Mouse (Mus musculus): Measurements from ENCODE around the gene Ier2. TPM values are rescaled to one million over a fixed set of nuclear protein-coding genes. Genes with fewer than 3 reads are reported as not detected.
A peak's percentile ranks its signal among the peaks of the same experiment; 100 is the strongest.

Ier2 gene
- polyA plus RNA-seq, 1 experiment from 2014 or later = 82.8 TPM

- 0 out of 2 replicates have a peak, but pooled peaks have one; percentile 9 for ATAC-seq (ENCODE audit: low FRiP score, low TSS enrichment)
- Histone ChIP-seq H3K9ac (ENCODE audit: low read length) (no peak overlapping the region), H3K27ac (replicated peaks) (0 out of 2 replicates have a peak overlapping the region, but pooled peaks have one; percentile 5), H3K4me2 (replicated peaks; ENCODE audit: low read depth) (peak overlapping the region; percentile 60), H3K4me3 (ENCODE audit: low read depth, low read length) (peak overlapping the region; percentile 35), H3K36me3 (ENCODE audit: control insufficient read depth, insufficient read depth, low read length) (peaks cover 2% of the 10 kb centered on the region; the same call in 1 of the 2 replicates), H3K9me3 (ENCODE audit: control insufficient read depth, low read length) (no peaks in the 10 kb centered on the region), H3K27me3 (ENCODE audit: control insufficient read depth, insufficient read depth, low read length) (no peaks in the 10 kb centered on the region), H3K4me1 (replicated peaks; ENCODE audit: control insufficient read depth, insufficient read depth) (peaks cover 2% of the 10 kb centered on the region; the same call in 1 of the 2 replicates)
- WGBS = 26% methylated on average over 16 of the region's 16 CpGs
- peak; percentile 80 for DNase-seq (ENCODE audit: low spot score)
- peak; percentile 80 for TF ChIP-seq CTCF (IDR thresholded peaks at IDR 0.05; ENCODE audit: low read depth)
- TF ChIP-seq EP300 (optimal IDR thresholded peaks at IDR 0.05) = no peak
Measured at GRCm38 (mm10) chr8:84704356-84704755, 41.7 kb upstream of the Ier2 start.

- ATAC-seq (ENCODE audit: low FRiP score, low TSS enrichment) = no peak
- no peak overlapping the region for H3K4me3 ChIP-seq (ENCODE audit: low read depth, low read length)
- H3K27ac ChIP-seq (replicated peaks) = 0 out of 2 replicates have a peak overlapping the region, but pooled peaks have one; percentile 24
- WGBS = 43% methylated on average over 38 of the region's 38 CpGs
- TF ChIP-seq EP300 (optimal IDR thresholded peaks at IDR 0.05) (no peak), CTCF (IDR thresholded peaks at IDR 0.05; ENCODE audit: low read depth) (peak; percentile 17; the same call in 1 of the 2 replicates)
- H3K4me2 ChIP-seq (replicated peaks; ENCODE audit: low read depth) = peak overlapping the region; percentile 60
- H3K4me1 ChIP-seq (replicated peaks; ENCODE audit: control insufficient read depth, insufficient read depth) = peaks cover 2% of the 10 kb centered on the region; the same call in 1 of the 2 replicates
- H3K9ac ChIP-seq (ENCODE audit: low read length) = no peak overlapping the region
- H3K9me3 ChIP-seq (ENCODE audit: control insufficient read depth, low read length) = no peaks in the 10 kb centered on the region
- no peaks in the 10 kb centered on the region for H3K27me3 ChIP-seq (ENCODE audit: control insufficient read depth, insufficient read depth, low read length)
- no peak for DNase-seq (ENCODE audit: low spot score)
- H3K36me3 ChIP-seq (ENCODE audit: control insufficient read depth, insufficient read depth, low read length) = peaks cover 2% of the 10 kb centered on the region; the same call in 1 of the 2 replicates
Measured at GRCm38 (mm10) chr8:84703466-84704249, 41.0 kb upstream of the Ier2 start.

GRCm38 (mm10) chr8:84702963-84703465, 40.4 kb upstream of the Ier2 start:
- TF ChIP-seq CTCF (IDR thresholded peaks at IDR 0.05; ENCODE audit: low read depth) (no peak; the same call in 1 of the 2 replicates), EP300 (optimal IDR thresholded peaks at IDR 0.05) (no peak)
- H3K4me2 ChIP-seq (replicated peaks; ENCODE audit: low read depth) = peak overlapping the region; percentile 31
- no peak overlapping the region; the same call in 1 of the 2 replicates for H3K4me3 ChIP-seq (ENCODE audit: low read depth, low read length)
- H3K4me1 ChIP-seq (replicated peaks; ENCODE audit: control insufficient read depth, insufficient read depth) = peaks cover 2% of the 10 kb centered on the region; the same call in 1 of the 2 replicates
- DNase-seq (ENCODE audit: low spot score) (no peak), ATAC-seq (ENCODE audit: low FRiP score, low TSS enrichment) (no peak)
- H3K36me3 ChIP-seq (ENCODE audit: control insufficient read depth, insufficient read depth, low read length) = peaks cover 2% of the 10 kb centered on the region; the same call in 1 of the 2 replicates
- H3K9me3 ChIP-seq (ENCODE audit: control insufficient read depth, low read length) = no peaks in the 10 kb centered on the region
- H3K27me3 ChIP-seq (ENCODE audit: control insufficient read depth, insufficient read depth, low read length) = no peaks in the 10 kb centered on the region
- no peak overlapping the region for H3K9ac ChIP-seq (ENCODE audit: low read length)
- H3K27ac ChIP-seq (replicated peaks) = no peak overlapping the region
- WGBS = 86% methylated on average over 6 of the region's 6 CpGs

GRCm38 (mm10) chr8:84702561-84702960, 39.9 kb upstream of the Ier2 start:
- no peaks in the 10 kb centered on the region for H3K9me3 ChIP-seq (ENCODE audit: control insufficient read depth, low read length)
- no peak for DNase-seq (ENCODE audit: low spot score)
- no peak for ATAC-seq (ENCODE audit: low FRiP score, low TSS enrichment)
- H3K36me3 ChIP-seq (ENCODE audit: control insufficient read depth, insufficient read depth, low read length) = peaks cover 2% of the 10 kb centered on the region; the same call in 1 of the 2 replicates
- peaks cover 2% of the 10 kb centered on the region; the same call in 1 of the 2 replicates for H3K4me1 ChIP-seq (replicated peaks; ENCODE audit: control insufficient read depth, insufficient read depth)
- H3K27ac ChIP-seq (replicated peaks) = 0 out of 2 replicates have a peak overlapping the region, but pooled peaks have one; percentile 63
- TF ChIP-seq EP300 (optimal IDR thresholded peaks at IDR 0.05) (no peak), CTCF (IDR thresholded peaks at IDR 0.05; ENCODE audit: low read depth) (0 out of 2 replicates have a peak, but pooled peaks have one; percentile 3)
- no peak overlapping the region for H3K9ac ChIP-seq (ENCODE audit: low read length)
- H3K27me3 ChIP-seq (ENCODE audit: control insufficient read depth, insufficient read depth, low read length) = no peaks in the 10 kb centered on the region
- 73% methylated on average over 9 of the region's 9 CpGs for WGBS
- H3K4me3 ChIP-seq (ENCODE audit: low read depth, low read length) = peak overlapping the region; percentile 19; the same call in 1 of the 2 replicates
- H3K4me2 ChIP-seq (replicated peaks; ENCODE audit: low read depth) = peak overlapping the region; percentile 31

- no peak for TF ChIP-seq EP300 (optimal IDR thresholded peaks at IDR 0.05)
- peak; percentile 50 for TF ChIP-seq CTCF (IDR thresholded peaks at IDR 0.05; ENCODE audit: low read depth)
- ATAC-seq (ENCODE audit: low FRiP score, low TSS enrichment) (peak; percentile 25), DNase-seq (ENCODE audit: low spot score) (peak; percentile 78)
- Histone ChIP-seq H3K4me1 (replicated peaks; ENCODE audit: control insufficient read depth, insufficient read depth) (peaks cover 2% of the 10 kb centered on the region; the same call in 1 of the 2 replicates), H3K9me3 (ENCODE audit: control insufficient read depth, low read length) (no peaks in the 10 kb centered on the region), H3K4me3 (ENCODE audit: low read depth, low read length) (peak within 1 kb of the TSS; percentile 19), H3K27me3 (ENCODE audit: control insufficient read depth, insufficient read depth, low read length) (no peaks in the 10 kb centered on the region), H3K9ac (ENCODE audit: low read length) (peak within 1 kb of the TSS; percentile 31), H3K36me3 (ENCODE audit: control insufficient read depth, insufficient read depth, low read length) (peaks cover 2% of the 10 kb centered on the region; the same call in 1 of the 2 replicates), H3K27ac (replicated peaks) (peak within 1 kb of the TSS; percentile 70), H3K4me2 (replicated peaks; ENCODE audit: low read depth) (peak within 1 kb of the TSS; percentile 25)
- WGBS = 20% methylated on average over 31 of the region's 34 CpGs
Measured at GRCm38 (mm10) chr8:84700941-84701911, 38.6 kb upstream of the Ier2 start, which contains the start of gene Lyl1. Gene Lyl1 (plus strand): TSS chr8:84701457.
